Mouse (Mus musculus) erythroblast, adult 5-6 weeks (primary cell): ENCODE results near the gene Gpc6. TPM values are rescaled to one million over a fixed set of nuclear protein-coding genes. Genes with fewer than 3 reads are reported as not detected.

Source experiments
- ATAC-seq: replicated peaks from 2 replicates; pipeline ENCODE4 v1.8.0; 2016; ENCODE audit warnings: moderate number of reproducible peaks, mild to moderate bottlenecking, moderate TSS enrichment, inconsistent platforms; ENCODE audit not compliant: poor library complexity, low FRiP score, severe bottlenecking
- total RNA-seq, 2 experiments: library from RNA; stranded (forward) in 1 of 2; stranded (reverse) in 1 of 2; fragments of 150-400 nt in 1 of 2; fragments of 200-764, 138-1000 nt in 1 of 2; gene quantifications; 2 replicates each; pipeline versions ENCODE4 v1.2.3 to v1.2.4; 2015 to 2017; ENCODE audit warnings: low replicate concordance in 2 of 2

Gpc6 gene
- total RNA-seq (2015; ENCODE audit: low replicate concordance) (not detected in 2 replicates), total RNA-seq (2017; ENCODE audit: low replicate concordance) (not detected in 2 replicates)

DNA sequence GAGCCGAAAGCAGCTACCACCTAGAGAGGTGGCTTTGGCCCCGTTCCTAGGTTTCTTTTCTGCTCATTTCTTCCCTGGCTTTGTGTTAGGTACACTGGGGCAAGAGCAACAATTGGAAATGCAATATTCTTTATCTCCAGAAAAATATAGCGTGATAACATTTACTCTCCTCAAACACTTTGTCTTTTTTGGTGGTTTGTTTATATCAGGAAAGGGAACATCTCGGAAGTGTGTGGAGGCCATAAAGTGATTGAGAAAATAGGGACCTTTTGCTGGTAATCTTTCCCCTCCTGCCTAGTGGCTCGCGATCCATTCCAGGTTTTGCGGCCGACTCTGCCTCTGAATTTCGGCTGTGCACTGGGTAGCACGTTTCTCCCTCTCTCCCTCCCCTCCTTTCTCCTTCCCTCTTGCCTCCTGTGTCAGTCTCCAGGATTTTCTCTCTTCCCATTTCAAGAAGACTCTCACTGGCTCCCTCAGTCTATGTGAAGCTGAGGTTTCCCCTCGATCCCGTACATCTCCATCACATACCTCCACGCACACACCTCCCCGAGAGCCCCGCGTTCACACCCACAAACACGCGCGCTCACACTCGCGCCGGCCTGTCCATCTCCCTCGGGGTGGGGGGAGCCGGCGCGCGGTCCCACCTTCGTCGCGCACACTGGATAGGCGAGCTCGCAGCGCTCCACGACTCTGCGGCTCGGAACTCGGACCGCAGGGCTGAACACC lies at the start of gene Gpc6:
Gene Gpc6 (plus strand): TSS at position 440 of the 726 bp plus-strand sequence.
- no peak for ATAC-seq

GRCm38 (mm10) chr14:116882480-116883044 lies 42.6 kb upstream of the Gpc6 start:
- no peak for ATAC-seq

DNA sequence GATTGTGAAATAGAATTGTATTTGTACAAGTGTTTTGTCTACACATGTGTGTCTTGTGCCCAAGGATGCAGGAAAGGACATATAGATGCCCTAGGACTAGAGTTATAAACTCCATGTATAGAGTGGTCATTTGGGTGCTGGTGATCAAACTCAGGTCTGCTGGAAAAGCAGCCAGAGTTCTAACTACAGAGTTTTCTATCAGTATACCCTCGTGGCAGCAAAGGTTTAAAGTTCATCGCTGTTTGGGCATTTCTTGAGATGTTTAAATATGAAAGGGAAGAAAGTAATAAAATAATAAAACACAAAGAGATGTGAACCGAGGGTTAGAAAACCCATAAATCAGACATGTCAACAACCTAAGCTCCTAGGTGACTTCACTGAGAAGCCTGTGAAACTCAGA lies 30.8 kb upstream of the Gpc6 start:
- ATAC-seq, result no peak

- ATAC-seq, result no peak
Measured at GRCm38 (mm10) chr14:116897971-116898370, 27.1 kb upstream of the Gpc6 start.

DNA sequence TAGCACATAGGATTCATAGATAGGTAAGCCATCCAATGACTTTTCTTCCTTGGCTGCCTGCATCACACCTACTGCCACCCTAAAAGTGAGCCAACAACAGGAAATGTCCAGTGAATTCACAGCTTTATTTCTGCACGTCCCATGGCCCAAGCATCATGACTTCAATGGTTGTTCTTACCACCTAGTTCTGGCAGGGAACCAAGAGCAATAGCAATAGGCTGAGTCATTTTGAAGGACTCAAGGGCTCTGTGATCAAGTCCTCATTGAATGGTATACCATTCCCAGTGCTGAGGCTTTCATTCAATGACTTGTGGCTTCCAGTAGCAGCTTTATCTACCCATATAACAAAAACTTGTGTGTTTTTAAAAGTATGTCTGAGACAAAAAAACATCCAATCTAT lies 13.3 kb upstream of the Gpc6 start:
- no peak for ATAC-seq

DNA sequence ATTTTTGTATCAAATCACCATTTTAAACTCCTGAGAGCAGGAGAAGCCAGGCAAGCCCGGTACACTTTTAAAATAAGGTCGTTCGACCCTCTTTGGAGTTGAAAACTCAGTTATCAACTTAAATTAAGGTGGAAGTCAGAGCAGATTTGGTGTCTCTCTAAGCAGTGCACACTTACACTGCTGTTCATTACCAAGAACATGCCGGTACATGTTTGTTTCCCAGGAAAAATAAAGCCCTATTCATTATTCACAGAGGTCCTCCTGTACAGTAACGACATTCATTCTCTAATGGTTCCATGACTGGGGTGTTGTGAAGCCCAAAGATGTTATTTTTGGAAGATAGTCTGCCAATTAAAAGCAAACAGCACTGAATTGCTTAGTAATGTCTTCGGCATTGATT lies 8.2 kb upstream of the Gpc6 start:
- ATAC-seq, result no peak

DNA sequence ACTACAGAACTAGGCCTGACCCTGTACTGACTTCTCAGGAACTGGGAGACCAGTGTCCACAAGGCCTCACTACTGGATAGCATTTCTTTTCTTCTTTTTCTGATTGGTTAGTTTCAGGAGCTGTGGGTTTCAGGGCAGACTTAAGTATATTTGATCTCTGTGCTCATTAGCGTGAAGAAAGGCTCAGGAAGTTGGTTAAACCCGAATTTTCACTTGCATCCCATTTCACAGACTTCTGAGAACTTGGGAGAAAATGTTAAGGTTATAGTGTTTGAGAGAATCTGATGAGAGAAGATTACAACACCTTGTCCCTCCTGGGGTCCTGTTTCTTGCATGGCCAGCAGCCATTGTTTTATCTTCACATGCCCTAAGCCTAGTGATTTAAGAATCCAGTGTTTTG lies 849 bp upstream of the Gpc6 start:
- ATAC-seq, result no peak

DNA sequence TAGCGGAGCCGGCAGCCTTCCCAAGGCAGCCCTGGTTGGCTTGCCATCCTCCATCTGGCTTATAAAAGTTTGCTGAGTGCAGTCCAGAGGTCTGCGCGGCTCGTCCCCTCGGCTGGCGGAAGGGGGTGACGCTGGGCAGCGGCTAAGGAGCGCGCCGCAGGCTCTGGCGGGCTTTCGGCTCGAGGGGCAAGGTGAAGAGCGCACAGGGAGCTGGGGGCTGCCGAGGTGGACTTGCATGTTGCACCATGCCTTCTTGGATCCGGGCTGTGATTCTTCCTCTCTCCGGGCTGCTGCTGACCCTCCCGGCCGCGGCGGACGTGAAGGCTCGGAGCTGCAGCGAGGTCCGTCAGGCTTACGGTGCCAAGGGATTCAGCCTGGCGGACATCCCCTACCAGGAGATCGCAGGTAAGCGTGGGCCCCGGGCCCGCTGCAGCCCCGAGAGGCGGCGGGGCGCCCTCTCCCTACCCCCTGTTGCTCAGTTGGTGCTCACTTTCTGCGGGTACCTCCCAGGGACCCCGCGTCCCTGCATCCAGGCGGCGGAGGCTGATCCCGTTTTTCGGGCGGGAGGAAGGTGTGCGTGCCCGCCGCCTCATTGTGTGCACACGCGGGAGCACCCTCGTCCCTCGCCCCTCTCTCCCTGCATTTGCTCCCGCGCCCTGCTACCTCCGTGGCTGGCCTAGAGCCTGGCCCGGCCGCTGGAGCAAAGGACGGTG lies 732 bp downstream of the Gpc6 start:
- ATAC-seq, result no peak

GRCm38 (mm10) chr14:116926404-116927171 lies 1.5 kb downstream of the Gpc6 start:
- ATAC-seq, result no peak

DNA sequence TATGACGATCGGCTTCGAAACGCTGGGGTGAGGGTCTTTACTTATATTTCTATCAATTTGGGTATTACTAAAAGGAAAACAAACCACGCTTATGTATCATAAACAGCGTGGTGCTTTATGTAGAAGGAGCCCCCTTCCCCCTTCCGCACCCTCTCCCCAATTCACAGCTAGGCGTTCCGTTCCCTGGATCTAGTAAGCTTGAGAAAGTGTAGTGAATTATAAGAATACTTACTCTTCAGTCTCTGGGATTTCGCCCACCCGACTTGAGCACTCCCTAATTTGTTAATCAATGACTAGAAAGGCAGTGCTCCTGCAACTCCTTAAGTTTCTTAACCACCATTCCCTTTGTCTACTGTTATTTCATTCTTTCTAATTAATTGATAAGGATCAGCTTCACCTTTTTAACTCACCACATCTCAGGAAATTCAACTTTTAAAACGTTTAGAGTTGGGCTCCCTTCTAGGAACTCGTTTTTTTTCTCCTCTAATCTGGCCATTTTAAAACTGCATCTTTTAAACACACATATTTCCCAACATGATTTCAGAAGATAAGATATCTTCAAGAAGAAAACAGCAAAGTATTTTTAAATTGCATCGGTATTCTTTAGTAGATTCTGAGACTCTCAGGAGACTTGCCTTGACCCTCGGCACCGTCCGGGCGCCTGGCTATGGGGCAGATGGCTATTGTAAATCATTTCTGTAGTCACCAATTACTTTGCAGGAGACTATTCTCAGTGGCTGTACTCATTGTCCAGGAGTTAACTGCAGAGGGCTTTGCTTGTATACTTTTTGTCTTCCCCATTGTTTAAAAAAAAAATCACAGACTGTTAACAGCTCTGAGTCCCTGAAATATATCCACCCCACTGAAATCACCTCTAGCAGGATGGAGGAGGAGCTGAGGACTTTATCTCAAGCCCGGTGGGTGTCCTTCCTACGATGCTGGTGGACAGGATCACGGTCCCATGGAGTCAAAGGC lies 2.5 kb downstream of the Gpc6 start:
- ATAC-seq, result no peak

GRCm38 (mm10) chr14:116928395-116928794 lies 3.3 kb downstream of the Gpc6 start:
- ATAC-seq, result no peak

GRCm38 (mm10) chr14:116928796-116929529 lies 3.8 kb downstream of the Gpc6 start:
- ATAC-seq, result no peak

- no peak for ATAC-seq
Measured at GRCm38 (mm10) chr14:116933825-116934224, 8.7 kb downstream of the Gpc6 start.

DNA sequence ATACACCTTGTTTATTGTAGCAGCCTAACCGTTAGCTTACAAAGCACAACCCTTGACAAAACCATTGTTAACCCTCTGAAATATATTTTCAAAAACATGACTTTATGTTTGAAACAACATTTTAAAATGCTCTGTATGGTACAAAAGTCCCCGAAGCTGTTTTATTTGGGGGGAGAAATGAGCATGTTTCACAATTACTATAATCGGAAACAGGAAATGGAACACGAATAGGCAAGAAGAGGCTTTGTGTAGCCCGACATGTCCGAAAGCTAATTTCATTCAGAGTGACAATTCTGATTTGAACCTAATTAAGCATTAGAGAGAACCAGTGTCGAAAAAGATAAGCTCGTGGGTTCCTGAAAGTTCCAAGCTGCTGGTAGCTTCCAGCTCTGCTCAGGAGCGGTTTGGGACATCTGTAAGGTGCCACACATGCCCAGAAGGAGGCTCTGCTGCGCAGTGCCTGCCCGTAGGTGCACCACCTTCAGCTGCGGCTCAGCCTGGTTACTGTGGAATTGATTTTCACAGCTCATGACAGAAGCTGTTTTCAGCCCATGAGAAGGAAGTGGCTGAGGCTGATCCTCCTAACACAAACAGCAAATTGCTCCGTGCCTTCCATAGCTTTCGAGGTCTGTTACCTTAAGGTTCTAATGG lies 12.9 kb downstream of the Gpc6 start:
- no peak for ATAC-seq

- ATAC-seq, result no peak
Measured at GRCm38 (mm10) chr14:116938735-116939134, 13.6 kb downstream of the Gpc6 start.

GRCm38 (mm10) chr14:116939561-116939960 lies 14.4 kb downstream of the Gpc6 start:
- no peak for ATAC-seq

DNA sequence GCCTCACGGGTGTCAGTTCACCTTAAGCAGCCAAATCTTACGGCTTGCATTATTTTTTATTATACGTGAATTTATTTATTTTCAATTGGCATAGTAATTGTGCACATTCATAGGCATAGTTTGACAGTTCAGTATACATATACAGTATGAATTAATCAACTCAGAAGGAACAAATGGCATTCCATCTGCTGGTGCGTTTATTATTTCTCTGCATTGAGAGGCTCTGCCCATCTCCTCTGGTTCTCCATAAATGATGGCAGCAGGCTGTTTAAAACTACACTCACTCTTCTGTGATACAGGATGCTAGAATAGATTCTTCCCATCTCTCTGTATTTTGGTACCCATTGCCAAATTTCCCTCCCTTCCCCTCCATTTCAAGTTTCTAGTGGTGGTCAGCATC lies 16.7 kb downstream of the Gpc6 start:
- ATAC-seq, result no peak

DNA sequence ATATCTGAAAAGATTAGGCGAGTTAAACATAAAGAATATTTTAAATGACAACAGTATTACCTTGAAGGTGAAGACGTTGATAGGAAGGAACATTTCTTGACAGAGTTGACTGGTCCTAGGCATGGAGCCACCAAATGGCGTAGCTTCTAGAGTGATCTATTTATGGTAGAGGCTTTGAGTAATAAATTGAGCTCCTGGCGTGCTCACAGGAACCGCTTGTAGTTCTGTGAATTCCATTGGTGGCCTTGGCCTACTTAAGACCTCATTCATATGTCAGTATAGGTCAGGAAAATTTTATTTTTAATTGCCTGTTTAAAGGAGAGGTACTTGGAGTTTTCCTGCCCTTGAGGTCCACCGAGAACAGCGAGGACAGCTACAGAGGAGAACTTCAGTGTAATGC lies 18.6 kb downstream of the Gpc6 start:
- no peak for ATAC-seq
